Mouse (Mus musculus) MEL (cell line): ENCODE results near the gene Csgalnact2. TPM values are rescaled to one million over a fixed set of nuclear protein-coding genes. Genes with fewer than 3 reads are reported as not detected.

Experiments
- DNase-seq: peaks from one replicate; pipeline ENCODE4 v3.0.0; 2011; ENCODE audit warnings: low read depth, low spot score
- H3K27ac ChIP-seq: 2 replicates; pipeline ENCODE4 v1.5.1; 2012; ENCODE audit warnings: low read depth, mild to moderate bottlenecking, control low read depth, low read length, moderate library complexity; ENCODE audit not compliant: control insufficient read depth
- H3K27me3 ChIP-seq, 2 experiments: fragments of 150-350 bp in 1 of 2; sonication (generic) in 1 of 2; 2 replicates each; pipeline ENCODE4 v1.6.1; 2012; ENCODE audit warnings: low read length in 2 of 2, mild to moderate bottlenecking in 2 of 2, improper control_type of control experiment in 1 of 2, moderate library complexity in 1 of 2; ENCODE audit not compliant: insufficient read depth in 2 of 2, control insufficient read depth in 1 of 2
- H3K36me3 ChIP-seq, 2 experiments: 2 replicates each; pipeline ENCODE4 v1.6.1; 2012 to 2014; ENCODE audit warnings: low read length in 2 of 2, improper control_type of control experiment in 1 of 2, inconsistent platforms in 1 of 2, mild to moderate bottlenecking in 1 of 2; ENCODE audit not compliant: insufficient read depth in 2 of 2, control insufficient read depth in 1 of 2
- H3K4me1 ChIP-seq, 2 experiments: fragments of 150-350 bp in 1 of 2; sonication (generic) in 1 of 2; 2 replicates each; pipeline ENCODE4 v1.6.1; 2012; ENCODE audit warnings: low read length in 2 of 2, improper control_type of control experiment in 1 of 2, mild to moderate bottlenecking in 1 of 2; ENCODE audit not compliant: insufficient read depth in 2 of 2, control insufficient read depth in 1 of 2
- H3K4me3 ChIP-seq, 2 experiments: fragments of 150-350 bp in 1 of 2; sonication (generic) in 1 of 2; 2 replicates each; pipeline ENCODE4 v1.5.1; 2012; ENCODE audit warnings: low read depth in 2 of 2, low read length in 2 of 2, mild to moderate bottlenecking in 2 of 2, moderate library complexity in 2 of 2, control low read depth in 1 of 2, improper control_type of control experiment in 1 of 2; ENCODE audit not compliant: control insufficient read depth in 1 of 2, insufficient read depth in 1 of 2
- H3K79me2 ChIP-seq: 2 replicates; pipeline ENCODE4 v1.6.1; 2012; ENCODE audit warnings: mild to moderate bottlenecking, low read length, moderate library complexity; ENCODE audit not compliant: control insufficient read depth, poor library complexity, insufficient read depth
- H3K9ac ChIP-seq: 2 replicates; pipeline ENCODE4 v1.6.1; 2012; ENCODE audit warnings: low read depth, mild to moderate bottlenecking, control low read depth, low read length, moderate library complexity; ENCODE audit not compliant: control insufficient read depth, poor library complexity, severe bottlenecking
- H3K9me3 ChIP-seq: fragments of 150-350 bp; sonication (generic); replicated peaks from 2 replicates; pipeline ENCODE4 v1.6.1; 2012; ENCODE audit warnings: mild to moderate bottlenecking, low read length, improper control_type of control experiment, moderate library complexity; ENCODE audit not compliant: insufficient read depth
- CHD1 ChIP-seq: IDR thresholded peaks from 2 replicates; pipeline ENCODE4 v1.6.1; 2012; ENCODE audit warnings: low read depth, mild to moderate bottlenecking, inconsistent platforms, low read length, improper control_type of control experiment
- CHD2 ChIP-seq: IDR thresholded peaks from 2 replicates; pipeline ENCODE4 v1.6.1; 2011; ENCODE audit warnings: low read length, improper control_type of control experiment
- CTCF ChIP-seq, 3 experiments: IDR thresholded peaks in 2 of 3; conservative IDR thresholded peaks in 1 of 3; 2 replicates each; pipeline ENCODE4 v1.5.1; 2011 to 2012; ENCODE audit warnings: low read length in 3 of 3, low read depth in 2 of 3, mild to moderate bottlenecking in 2 of 3, improper control_type of control experiment in 1 of 3, inconsistent platforms in 1 of 3, mixed read lengths in 1 of 3, moderate library complexity in 1 of 3; ENCODE audit not compliant: control insufficient read depth in 1 of 3, insufficient read depth in 1 of 3, poor library complexity in 1 of 3, severe bottlenecking in 1 of 3
- E2F4 ChIP-seq: IDR thresholded peaks from 2 replicates; pipeline ENCODE4 v1.6.1; 2011; ENCODE audit warnings: low read depth, low read length, improper control_type of control experiment, borderline replicate concordance
- ELF1 ChIP-seq: IDR thresholded peaks from 2 replicates; pipeline ENCODE4 v1.6.1; 2014; ENCODE audit warnings: low read depth, mild to moderate bottlenecking, inconsistent platforms, low read length, improper control_type of control experiment, moderate library complexity
- EP300 ChIP-seq, 2 experiments: IDR thresholded peaks; 2 replicates each; pipeline ENCODE4 v1.6.1; 2011; ENCODE audit warnings: improper control_type of control experiment in 2 of 2, low read length in 2 of 2, low read depth in 1 of 2, mild to moderate bottlenecking in 1 of 2
- ETS1 ChIP-seq: IDR thresholded peaks from 2 replicates; pipeline ENCODE4 v1.6.1; 2012; ENCODE audit warnings: low read depth, mild to moderate bottlenecking, inconsistent platforms, low read length, improper control_type of control experiment, moderate library complexity
- GATA1 ChIP-seq: IDR thresholded peaks from 2 replicates; pipeline ENCODE4 v1.6.1; 2011; ENCODE audit warnings: low read depth, low read length, improper control_type of control experiment
- HCFC1 ChIP-seq: IDR thresholded peaks from 2 replicates; pipeline ENCODE4 v1.6.1; 2012; ENCODE audit warnings: low read depth, mild to moderate bottlenecking, inconsistent platforms, low read length, improper control_type of control experiment, moderate library complexity
- KAT2A ChIP-seq: conservative IDR thresholded peaks from 2 replicates; pipeline ENCODE4 v1.6.1; 2012; ENCODE audit warnings: low read depth, low read length, improper control_type of control experiment, inconsistent platforms
- MAX ChIP-seq: IDR thresholded peaks from 2 replicates; pipeline ENCODE4 v1.6.1; 2011; ENCODE audit warnings: low read length, improper control_type of control experiment
- MAZ ChIP-seq: IDR thresholded peaks from 2 replicates; pipeline ENCODE4 v1.6.1; 2012; ENCODE audit warnings: low read depth, mild to moderate bottlenecking, inconsistent platforms, low read length, improper control_type of control experiment
- MEF2A ChIP-seq: IDR thresholded peaks from 2 replicates; pipeline ENCODE4 v1.6.1; 2014; ENCODE audit warnings: low read depth, mild to moderate bottlenecking, inconsistent platforms, low read length, improper control_type of control experiment; ENCODE audit not compliant: poor library complexity, insufficient replicate concordance, severe bottlenecking; ENCODE audit errors: extremely low read depth
- MXI1 ChIP-seq: IDR thresholded peaks from 2 replicates; pipeline ENCODE4 v1.6.1; 2011; ENCODE audit warnings: mild to moderate bottlenecking, low read depth, low read length, improper control_type of control experiment
- MYB ChIP-seq: IDR thresholded peaks from 2 replicates; pipeline ENCODE4 v1.6.1; 2011; ENCODE audit warnings: mild to moderate bottlenecking, low read depth, low read length, improper control_type of control experiment
- NELFE ChIP-seq: IDR thresholded peaks from 2 replicates; pipeline ENCODE4 v1.6.1; 2011; ENCODE audit warnings: low read depth, low read length, improper control_type of control experiment
- NRF1 ChIP-seq: IDR thresholded peaks from 2 replicates; pipeline ENCODE4 v1.6.1; 2014; ENCODE audit warnings: low read depth, mild to moderate bottlenecking, inconsistent platforms, low read length, improper control_type of control experiment, moderate library complexity; ENCODE audit not compliant: poor library complexity, insufficient read depth, severe bottlenecking
- POLR2A ChIP-seq, 2 experiments: IDR thresholded peaks; 2 replicates each; pipeline ENCODE4 v1.6.1; 2011 to 2012; ENCODE audit warnings: low read length in 2 of 2, mild to moderate bottlenecking in 2 of 2, control low read depth in 1 of 2, improper control_type of control experiment in 1 of 2, low read depth in 1 of 2, moderate library complexity in 1 of 2; ENCODE audit not compliant: control insufficient read depth in 1 of 2, insufficient read depth in 1 of 2, poor library complexity in 1 of 2
- POLR2AphosphoS2 ChIP-seq: IDR thresholded peaks from 2 replicates; pipeline ENCODE4 v1.6.1; 2011; ENCODE audit warnings: low read length, improper control_type of control experiment
- RCOR1 ChIP-seq: IDR thresholded peaks from 2 replicates; pipeline ENCODE4 v1.6.1; 2012; ENCODE audit warnings: low read depth, mild to moderate bottlenecking, inconsistent platforms, low read length, improper control_type of control experiment
- SIN3A ChIP-seq: IDR thresholded peaks from 2 replicates; pipeline ENCODE4 v1.6.1; 2012; ENCODE audit warnings: low read length, improper control_type of control experiment, inconsistent platforms
- SMC3 ChIP-seq: IDR thresholded peaks from 2 replicates; pipeline ENCODE4 v1.6.1; 2011; ENCODE audit warnings: low read depth, low read length, improper control_type of control experiment
- TCF12 ChIP-seq: IDR thresholded peaks from 2 replicates; pipeline ENCODE4 v1.6.1; 2014; ENCODE audit warnings: low read depth, mild to moderate bottlenecking, inconsistent platforms, low read length, improper control_type of control experiment, moderate library complexity
- UBTF ChIP-seq: IDR thresholded peaks from 2 replicates; pipeline ENCODE4 v1.6.1; 2012; ENCODE audit warnings: low read depth, mild to moderate bottlenecking, inconsistent platforms, low read length, improper control_type of control experiment, moderate library complexity, borderline replicate concordance; ENCODE audit not compliant: insufficient read depth
- USF1 ChIP-seq: IDR thresholded peaks from 2 replicates; pipeline ENCODE4 v1.6.1; 2014; ENCODE audit warnings: low read depth, mild to moderate bottlenecking, inconsistent platforms, low read length, improper control_type of control experiment, moderate library complexity
- ZMIZ1 ChIP-seq: IDR thresholded peaks from 2 replicates; pipeline ENCODE4 v1.6.1; 2012; ENCODE audit warnings: low read depth, mild to moderate bottlenecking, inconsistent platforms, low read length, improper control_type of control experiment, moderate library complexity
- ZNF384 ChIP-seq: IDR thresholded peaks from 2 replicates; pipeline ENCODE4 v1.6.1; 2012; ENCODE audit warnings: low read depth, mild to moderate bottlenecking, inconsistent platforms, low read length, improper control_type of control experiment
- polyA plus RNA-seq, 2 experiments: library from polyadenylated mRNA; stranded (reverse) in 1 of 2; unstranded in 1 of 2; fragments of >175 nt in 1 of 2; fragments of >200 nt in 1 of 2; gene quantifications; 2 replicates each; pipeline versions ENCODE4 v1.2.1 to v1.2.4; 2012; ENCODE audit warnings: low replicate concordance in 2 of 2, low read depth in 1 of 2; ENCODE audit not compliant: insufficient read length in 2 of 2, insufficient read depth in 1 of 2, missing spikeins in 1 of 2
- total RNA-seq: library from RNA; depleted of rRNA; stranded (reverse); fragments of 300-350 nt; gene quantifications from 2 replicates; pipeline ENCODE4 v1.2.3, GENCODE M21; 2012

The Csgalnact2 gene
- total and polyA plus RNA-seq, 3 experiments = 17.5 to 119 (median 22.4) TPM

DNA sequence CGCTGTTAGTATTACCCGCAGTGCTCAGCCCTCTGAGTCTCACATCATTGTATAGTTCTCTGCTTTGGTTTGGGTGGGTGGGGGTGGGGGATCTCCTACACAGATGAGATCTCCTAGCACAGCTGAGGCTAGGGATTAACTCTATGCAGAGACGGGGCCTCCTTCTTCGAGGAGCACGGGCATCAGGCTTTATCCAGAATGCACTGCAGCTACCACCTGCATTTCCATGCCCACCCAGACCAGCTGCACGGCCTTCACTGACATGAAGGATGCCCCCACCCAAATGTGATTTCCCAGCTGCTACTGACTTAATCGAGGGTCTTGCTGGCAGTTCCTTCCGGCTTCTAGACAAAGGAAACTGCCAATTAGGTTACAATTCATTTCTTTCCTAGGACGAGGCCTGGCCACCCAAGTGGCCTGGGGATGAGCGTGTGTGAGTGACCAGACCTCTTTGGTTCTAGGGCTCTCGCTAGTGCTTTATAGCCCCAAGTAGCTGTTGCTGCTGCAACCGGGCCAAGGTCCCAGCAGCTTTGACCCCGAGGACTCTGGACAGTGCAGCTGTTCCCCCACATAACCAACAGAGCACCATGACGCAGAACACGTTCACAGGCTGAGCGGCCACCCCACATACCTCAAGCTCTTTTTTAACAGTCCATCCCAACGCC lies 47.8 kb upstream of the Csgalnact2 start:
- Histone ChIP-seq H3K79me2 (no peaks in the 10 kb centered on the region), H3K4me1 (no peaks in the 10 kb centered on the region), H3K36me3 (no peaks in the 10 kb centered on the region), H3K4me3 (no peak overlapping the region)
- DNase-seq = no peak
- TF ChIP-seq ZMIZ1 (no peak), EP300 (IDR thresholded peaks at IDR 0.05; ENCODE audit: low read depth in 1 of 2, low read length in 2 of 2) (no peak), E2F4 (no peak), SIN3A (no peak), USF1 (no peak), SMC3 (no peak), CHD2 (no peak), TCF12 (no peak), RCOR1 (no peak), POLR2A (IDR thresholded peaks at IDR 0.05; ENCODE audit: control insufficient read depth in 1 of 2, insufficient read depth in 1 of 2, low read depth in 1 of 2, low read length in 2 of 2, poor library complexity in 1 of 2) (no peak), NELFE (no peak), MEF2A (no peak), CTCF (IDR thresholded peaks at IDR 0.05 in 2 of 3, conservative IDR thresholded peaks at IDR 0.05 in 1 of 3; ENCODE audit: control insufficient read depth in 1 of 3, insufficient read depth in 1 of 3, low read depth in 2 of 3, low read length in 3 of 3, poor library complexity in 1 of 3, severe bottlenecking in 1 of 3) (no peak), ETS1 (no peak), ELF1 (no peak), MAX (no peak), UBTF (no peak)
- TF ChIP-seq, all 39 proteins: peak for 0
- H3K27me3 ChIP-seq = no peaks in the 10 kb centered on the region
- no peaks in the 10 kb centered on the region for H3K9me3 ChIP-seq
- no peak overlapping the region for H3K9ac ChIP-seq
- no peak overlapping the region for H3K27ac ChIP-seq

- Histone ChIP-seq H3K4me1 (peaks cover 0 to 5% of the 10 kb centered on the region in 2 experiments; a peak in 1 of 4 replicates), H3K27me3 (no peaks in the 10 kb centered on the region), H3K79me2 (no peaks in the 10 kb centered on the region), H3K9me3 (no peaks in the 10 kb centered on the region), H3K4me3 (no peak overlapping the region), H3K9ac (no peak overlapping the region), H3K36me3 (no peaks in the 10 kb centered on the region), H3K27ac (no peak overlapping the region)
- TF ChIP-seq KAT2A (no peak), POLR2A (IDR thresholded peaks at IDR 0.05; ENCODE audit: control insufficient read depth in 1 of 2, insufficient read depth in 1 of 2, low read depth in 1 of 2, low read length in 2 of 2, poor library complexity in 1 of 2) (no peak), SMC3 (no peak), MAX (no peak), CHD2 (no peak), CHD1 (no peak), SIN3A (no peak), UBTF (no peak), GATA1 (no peak), MEF2A (no peak), MXI1 (no peak), MAZ (no peak), RCOR1 (no peak), MYB (no peak), ELF1 (no peak), NRF1 (no peak), USF1 (no peak), POLR2AphosphoS2 (no peak), HCFC1 (no peak), ZNF384 (no peak)
- DNase-seq = no peak
Measured at GRCm38 (mm10) chr6:118184126-118184525, 45.2 kb upstream of the Csgalnact2 start.
